Mouse (Mus musculus): ENCODE measurements around the gene Lrtm1.

- TF ChIP-seq POLR2A (IDR thresholded peaks at IDR 0.05; ENCODE audit: insufficient read depth, low read length) (no peak), CTCF (IDR thresholded peaks at IDR 0.05; ENCODE audit: low read depth, low read length) (no peak), EP300 (IDR thresholded peaks at IDR 0.05; ENCODE audit: insufficient read depth, low read depth, low read length) (no peak)
Measured at GRCm38 (mm10) chr14:28979230-28979629, 38.8 kb upstream of the Lrtm1 start.

All from ES-Bruce4 (cell line).